Mouse (Mus musculus) hindbrain, embryonic 10.5 days (tissue): ENCODE measurements around the gene Gse1. TPM values are rescaled to one million over a fixed set of nuclear protein-coding genes. Genes with fewer than 3 reads are reported as not detected.

Experiments
- DNase-seq: peaks from one replicate; pipeline ENCODE4 v3.0.0-alpha.2; 2017; ENCODE audit warnings: low spot score
- H3K27ac ChIP-seq: fragments of 300-500 bp; sonication (generic); 2 replicates; pipeline ENCODE4 v1.5.1; 2016; ENCODE audit warnings: mild to moderate bottlenecking, moderate library complexity
- H3K27me3 ChIP-seq: fragments of 300-500 bp; sonication (generic); 2 replicates; pipeline ENCODE4 v1.6.1; 2016; ENCODE audit warnings: mild to moderate bottlenecking; ENCODE audit not compliant: poor library complexity, insufficient read depth, severe bottlenecking
- H3K36me3 ChIP-seq: fragments of 300-500 bp; sonication (generic); 2 replicates; pipeline ENCODE4 v1.6.1; 2016; ENCODE audit warnings: mild to moderate bottlenecking, moderate library complexity
- H3K4me1 ChIP-seq: fragments of 300-500 bp; sonication (generic); replicated peaks from 2 replicates; pipeline ENCODE4 v1.6.1; 2016; ENCODE audit warnings: mild to moderate bottlenecking
- H3K4me3 ChIP-seq: fragments of 300-500 bp; sonication (generic); 2 replicates; pipeline ENCODE4 v1.5.1; 2016; ENCODE audit warnings: mild to moderate bottlenecking, moderate library complexity
- H3K9me3 ChIP-seq: fragments of 300-500 bp; sonication (generic); 2 replicates; pipeline ENCODE4 v1.6.1; 2016; ENCODE audit warnings: mild to moderate bottlenecking, moderate library complexity
- WGBS: fragments of 180-500 bp; shearing (Covaris S2); methylation state at CpG from one replicate; pipeline ENCODE4 v1.1.7; 2016; 5-methylcytosine and 5-hydroxymethylcytosine counted together
- polyA plus RNA-seq: library from polyadenylated mRNA; unstranded; fragments of >200 nt; fragmentation: Nextera tagmentation; extraction: Ambion mirVana; gene quantifications from 2 replicates; pipeline ENCODE4 v1.2.1, GENCODE M21; 2016

Gene Gse1
- polyA plus RNA-seq, 1 experiment from 2014 or later, result 22.9 TPM

GRCm38 (mm10) chr8:120429116-120429515, 200.9 kb downstream of the Gse1 start:
- H3K4me1 ChIP-seq, result peaks cover 74% of the 10 kb centered on the region
- WGBS, result 100% methylated on average over 1 of the region's 1 CpGs
- no peak overlapping the region for H3K4me3 ChIP-seq
- peaks cover 19% of the 10 kb centered on the region for H3K27me3 ChIP-seq
- peaks cover 6% of the 10 kb centered on the region for H3K9me3 ChIP-seq
- 0 out of 2 replicates have a peak overlapping the region, but pooled peaks have one; percentile 16 for H3K27ac ChIP-seq
- 0 out of 2 replicates have a peak, but pooled peaks cover 3% of the 10 kb centered on the region for H3K36me3 ChIP-seq
- no peak for DNase-seq

DNA sequence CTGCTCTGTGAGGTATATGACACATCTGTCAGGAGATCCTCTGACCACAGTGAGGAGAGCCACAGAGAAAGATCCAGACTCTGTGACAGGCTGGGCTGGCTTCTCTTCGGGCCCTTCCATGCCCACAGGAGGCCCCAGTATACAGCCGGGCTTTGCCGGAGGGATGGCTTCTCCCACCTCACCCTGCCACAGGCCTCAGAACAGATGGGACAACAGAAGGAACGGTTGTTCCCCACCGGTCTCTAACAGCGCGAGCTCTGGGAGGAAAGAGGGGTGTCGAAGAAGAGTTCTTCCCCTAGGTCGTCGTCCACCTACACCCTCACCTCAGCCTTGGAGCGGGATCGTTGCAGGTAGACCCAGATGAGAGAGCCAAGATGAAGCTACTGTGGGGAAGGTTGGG, 202.8 kb downstream of the Gse1 start:
- Histone ChIP-seq H3K9me3 (peaks cover 6% of the 10 kb centered on the region), H3K36me3 (0 out of 2 replicates have a peak, but pooled peaks cover 3% of the 10 kb centered on the region), H3K4me3 (no peak overlapping the region), H3K4me1 (peaks cover 70% of the 10 kb centered on the region), H3K27me3 (peaks cover 17% of the 10 kb centered on the region), H3K27ac (peak overlapping the region; percentile 62)
- DNase-seq, result no peak
- 79% methylated on average over 12 of the region's 12 CpGs for WGBS

DNA sequence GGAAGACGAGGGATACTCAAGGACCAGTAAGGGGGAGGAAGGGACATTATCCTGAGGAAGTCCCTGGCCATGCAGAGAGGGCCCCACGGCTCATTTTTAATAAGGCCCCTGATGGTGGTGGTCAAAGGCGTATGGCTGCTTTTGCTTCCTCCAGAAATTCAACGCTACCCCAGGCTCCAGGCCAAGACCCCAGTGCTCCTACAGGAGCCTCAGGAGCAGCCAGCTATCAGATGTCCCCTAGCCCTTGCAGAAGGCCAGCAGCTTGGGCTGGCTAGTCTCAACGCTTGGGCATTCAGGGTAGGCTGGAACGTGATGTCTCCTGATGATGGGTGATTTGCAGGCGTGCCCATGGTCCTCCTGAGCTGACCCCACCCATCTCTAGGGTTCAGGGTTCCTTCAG, 204.2 kb downstream of the Gse1 start:
- Histone ChIP-seq H3K4me3 (no peak overlapping the region), H3K36me3 (0 out of 2 replicates have a peak, but pooled peaks cover 3% of the 10 kb centered on the region), H3K27me3 (peaks cover 24% of the 10 kb centered on the region), H3K9me3 (peaks cover 6% of the 10 kb centered on the region), H3K4me1 (peaks cover 70% of the 10 kb centered on the region), H3K27ac (peak overlapping the region; percentile 62)
- DNase-seq, result no peak
- WGBS, result 77% methylated on average over 7 of the region's 7 CpGs

- 88% methylated on average over 7 of the region's 7 CpGs for WGBS
- no peak overlapping the region for H3K4me3 ChIP-seq
- no peak for DNase-seq
- H3K9me3 ChIP-seq, result peaks cover 6% of the 10 kb centered on the region
- H3K27me3 ChIP-seq, result peaks cover 28% of the 10 kb centered on the region
- H3K27ac ChIP-seq, result no peak overlapping the region
- 0 out of 2 replicates have a peak, but pooled peaks cover 3% of the 10 kb centered on the region for H3K36me3 ChIP-seq
- peaks cover 70% of the 10 kb centered on the region for H3K4me1 ChIP-seq
Measured at GRCm38 (mm10) chr8:120433143-120433542, 204.9 kb downstream of the Gse1 start.

DNA sequence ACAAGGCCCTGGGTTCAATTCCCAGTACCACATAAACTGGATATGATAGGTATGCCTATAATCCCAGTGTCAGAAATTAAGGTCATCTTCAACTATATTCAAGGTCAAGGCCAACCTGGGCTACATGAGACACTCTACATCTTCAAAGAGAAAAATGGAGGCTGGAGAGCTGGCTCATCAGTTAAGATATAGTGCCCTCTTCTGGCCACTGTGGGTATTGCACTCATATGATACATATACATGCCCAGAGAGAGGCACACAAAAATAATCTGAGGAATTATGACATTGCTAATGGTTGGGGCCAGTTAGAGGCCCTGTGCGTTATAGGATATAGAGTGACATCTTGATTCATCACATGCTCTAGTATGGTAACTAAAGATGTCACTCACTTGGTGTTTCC, 205.5 kb downstream of the Gse1 start:
- 96% methylated on average over 1 of the region's 1 CpGs for WGBS
- peaks cover 33% of the 10 kb centered on the region for H3K27me3 ChIP-seq
- H3K9me3 ChIP-seq, result peaks cover 6% of the 10 kb centered on the region
- no peak overlapping the region for H3K27ac ChIP-seq
- no peak overlapping the region for H3K4me3 ChIP-seq
- H3K4me1 ChIP-seq, result peaks cover 70% of the 10 kb centered on the region
- 0 out of 2 replicates have a peak, but pooled peaks cover 3% of the 10 kb centered on the region for H3K36me3 ChIP-seq
- no peak for DNase-seq

GRCm38 (mm10) chr8:120435781-120436180, 207.5 kb downstream of the Gse1 start:
- Histone ChIP-seq H3K27me3 (peaks cover 49% of the 10 kb centered on the region), H3K36me3 (0 out of 2 replicates have a peak, but pooled peaks cover 3% of the 10 kb centered on the region), H3K27ac (peak overlapping the region; percentile 46; the same call in 1 of the 2 replicates), H3K9me3 (peaks cover 6% of the 10 kb centered on the region), H3K4me1 (peaks cover 80% of the 10 kb centered on the region), H3K4me3 (no peak overlapping the region)
- 92% methylated on average over 15 of the region's 15 CpGs for WGBS
- no peak for DNase-seq

- Histone ChIP-seq H3K4me3 (no peak overlapping the region), H3K27ac (peak overlapping the region; percentile 46), H3K9me3 (peaks cover 6% of the 10 kb centered on the region), H3K27me3 (peaks cover 52% of the 10 kb centered on the region), H3K36me3 (0 out of 2 replicates have a peak, but pooled peaks cover 3% of the 10 kb centered on the region), H3K4me1 (peaks cover 82% of the 10 kb centered on the region)
- 45% methylated on average over 5 of the region's 5 CpGs for WGBS
- DNase-seq, result no peak
Measured at GRCm38 (mm10) chr8:120436491-120437030, 208.3 kb downstream of the Gse1 start.

GRCm38 (mm10) chr8:120437207-120437606, 209.0 kb downstream of the Gse1 start:
- Histone ChIP-seq H3K4me1 (peaks cover 86% of the 10 kb centered on the region), H3K9me3 (peaks cover 6% of the 10 kb centered on the region), H3K27ac (peak overlapping the region; percentile 41), H3K36me3 (0 out of 2 replicates have a peak, but pooled peaks cover 3% of the 10 kb centered on the region), H3K27me3 (peaks cover 59% of the 10 kb centered on the region), H3K4me3 (no peak overlapping the region)
- 71% methylated on average over 1 of the region's 1 CpGs for WGBS
- DNase-seq, result no peak

DNA sequence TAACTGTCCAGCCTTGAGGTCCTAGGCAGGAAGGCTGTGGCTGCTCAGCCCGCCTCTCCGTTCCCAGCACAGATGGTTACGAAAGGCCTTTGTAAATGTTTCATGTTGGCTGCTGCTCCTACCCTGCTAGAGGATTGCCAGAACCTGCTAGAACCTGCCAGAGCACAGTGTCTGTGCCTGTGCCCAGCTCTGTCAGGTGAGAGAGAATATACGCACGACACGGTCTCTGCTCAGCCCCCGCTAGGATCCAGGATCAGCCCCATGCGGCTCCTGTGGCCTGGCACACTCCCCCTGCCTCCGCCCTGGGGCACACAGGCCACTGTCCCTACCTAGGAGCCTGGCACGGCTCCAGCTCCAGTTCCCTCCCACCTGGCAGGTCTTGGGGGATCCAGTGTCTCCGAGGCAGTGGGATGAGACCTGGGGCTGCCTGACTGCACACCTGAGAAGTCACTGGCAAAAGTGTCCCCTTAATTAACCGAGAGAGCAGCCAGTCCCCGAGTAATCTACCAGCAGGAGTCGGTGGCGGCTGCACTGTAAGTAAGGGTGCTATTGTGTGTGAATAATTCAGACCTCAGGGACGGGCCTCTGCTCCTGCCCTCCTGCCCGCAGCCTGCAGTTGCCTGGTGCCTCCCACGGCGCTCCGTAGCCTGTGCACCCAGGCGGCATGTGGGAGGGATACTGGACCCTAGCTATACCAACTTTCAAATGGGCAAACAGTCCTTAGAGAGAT, 209.6 kb downstream of the Gse1 start:
- WGBS, result 68% methylated on average over 21 of the region's 21 CpGs
- peaks cover 86% of the 10 kb centered on the region for H3K4me1 ChIP-seq
- H3K4me3 ChIP-seq, result no peak overlapping the region
- 0 out of 2 replicates have a peak, but pooled peaks cover 3% of the 10 kb centered on the region for H3K36me3 ChIP-seq
- peak overlapping the region; percentile 41 for H3K27ac ChIP-seq
- DNase-seq, result no peak
- peaks cover 6% of the 10 kb centered on the region for H3K9me3 ChIP-seq
- peaks cover 65% of the 10 kb centered on the region for H3K27me3 ChIP-seq

DNA sequence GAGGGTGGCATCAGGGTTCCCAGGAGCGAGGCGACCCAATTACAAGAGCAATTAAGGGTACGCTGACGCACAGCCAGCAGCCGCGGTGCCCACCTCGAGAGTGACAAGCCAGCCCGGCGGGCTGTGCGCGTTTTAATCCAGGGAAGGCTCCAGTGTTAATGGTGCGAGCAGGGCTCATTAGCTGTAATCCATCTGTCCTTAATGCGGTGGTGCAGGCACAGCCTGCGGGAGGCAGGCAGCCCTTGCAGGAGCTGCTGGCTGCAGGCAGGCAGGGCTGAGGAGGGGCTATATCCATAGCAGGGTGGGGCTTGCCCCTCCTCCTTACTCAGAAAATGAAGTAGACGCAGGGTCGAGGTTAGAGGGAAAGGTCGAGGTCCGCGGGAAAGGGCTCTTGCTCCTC, 211.1 kb downstream of the Gse1 start:
- no peaks in the 10 kb centered on the region for H3K36me3 ChIP-seq
- H3K27ac ChIP-seq, result peak overlapping the region; percentile 79
- peak overlapping the region; percentile 26; the same call in 1 of the 2 replicates for H3K4me3 ChIP-seq
- no peaks in the 10 kb centered on the region for H3K9me3 ChIP-seq
- peaks cover 86% of the 10 kb centered on the region for H3K4me1 ChIP-seq
- 7% methylated on average over 19 of the region's 19 CpGs for WGBS
- DNase-seq, result peak; percentile 54
- peaks cover 68% of the 10 kb centered on the region for H3K27me3 ChIP-seq

GRCm38 (mm10) chr8:120440739-120441138, 212.5 kb downstream of the Gse1 start:
- Histone ChIP-seq H3K27ac (peak overlapping the region; percentile 19), H3K27me3 (peaks cover 68% of the 10 kb centered on the region), H3K4me3 (no peak overlapping the region), H3K4me1 (peaks cover 89% of the 10 kb centered on the region), H3K36me3 (no peaks in the 10 kb centered on the region), H3K9me3 (no peaks in the 10 kb centered on the region)
- no peak for DNase-seq
- WGBS, result 67% methylated on average over 12 of the region's 12 CpGs

DNA sequence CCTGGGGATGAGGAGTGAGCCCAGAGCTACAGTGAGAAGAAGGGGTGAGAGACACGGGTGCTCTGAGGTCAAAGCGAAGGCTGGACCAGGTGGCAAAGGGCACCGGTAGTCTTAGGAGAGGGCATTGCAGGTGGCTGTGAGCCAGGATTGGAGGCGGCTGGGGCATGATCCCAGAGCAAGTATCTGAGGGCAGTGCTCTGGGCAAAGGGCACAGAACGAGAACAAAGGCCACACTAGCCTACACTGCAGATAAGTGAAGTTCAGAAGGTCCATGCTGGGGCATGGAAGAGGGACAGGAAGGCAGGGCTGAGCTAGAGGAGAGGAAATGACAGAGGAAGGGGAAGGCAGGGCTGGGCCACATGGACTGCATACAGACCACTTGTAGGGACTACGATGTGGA, 213.4 kb downstream of the Gse1 start:
- 81% methylated on average over 6 of the region's 6 CpGs for WGBS

More for the DNA sequence above, 213.4 kb downstream of the Gse1 start:
- no peaks in the 10 kb centered on the region for H3K9me3 ChIP-seq
- peak overlapping the region; percentile 19 for H3K27ac ChIP-seq
- H3K27me3 ChIP-seq, result peaks cover 61% of the 10 kb centered on the region
- no peak for DNase-seq
- no peak overlapping the region for H3K4me3 ChIP-seq
- H3K4me1 ChIP-seq, result peaks cover 85% of the 10 kb centered on the region
- no peaks in the 10 kb centered on the region for H3K36me3 ChIP-seq
